Mouse (Mus musculus): Measurements from ENCODE around the gene Olfr1368.
"Not testable (repeated sequence)": the region's sequence is repeated elsewhere in the genome, so short reads cannot be mapped to it uniquely, and the experiment has no call there.

The Olfr1368 gene

GRCm38 (mm10) chr13:21167910-21168300, 22.2 kb upstream of the Olfr1368 start:
- DNase-seq (ENCODE audit: low read depth, low spot score): peak; percentile 70

DNA sequence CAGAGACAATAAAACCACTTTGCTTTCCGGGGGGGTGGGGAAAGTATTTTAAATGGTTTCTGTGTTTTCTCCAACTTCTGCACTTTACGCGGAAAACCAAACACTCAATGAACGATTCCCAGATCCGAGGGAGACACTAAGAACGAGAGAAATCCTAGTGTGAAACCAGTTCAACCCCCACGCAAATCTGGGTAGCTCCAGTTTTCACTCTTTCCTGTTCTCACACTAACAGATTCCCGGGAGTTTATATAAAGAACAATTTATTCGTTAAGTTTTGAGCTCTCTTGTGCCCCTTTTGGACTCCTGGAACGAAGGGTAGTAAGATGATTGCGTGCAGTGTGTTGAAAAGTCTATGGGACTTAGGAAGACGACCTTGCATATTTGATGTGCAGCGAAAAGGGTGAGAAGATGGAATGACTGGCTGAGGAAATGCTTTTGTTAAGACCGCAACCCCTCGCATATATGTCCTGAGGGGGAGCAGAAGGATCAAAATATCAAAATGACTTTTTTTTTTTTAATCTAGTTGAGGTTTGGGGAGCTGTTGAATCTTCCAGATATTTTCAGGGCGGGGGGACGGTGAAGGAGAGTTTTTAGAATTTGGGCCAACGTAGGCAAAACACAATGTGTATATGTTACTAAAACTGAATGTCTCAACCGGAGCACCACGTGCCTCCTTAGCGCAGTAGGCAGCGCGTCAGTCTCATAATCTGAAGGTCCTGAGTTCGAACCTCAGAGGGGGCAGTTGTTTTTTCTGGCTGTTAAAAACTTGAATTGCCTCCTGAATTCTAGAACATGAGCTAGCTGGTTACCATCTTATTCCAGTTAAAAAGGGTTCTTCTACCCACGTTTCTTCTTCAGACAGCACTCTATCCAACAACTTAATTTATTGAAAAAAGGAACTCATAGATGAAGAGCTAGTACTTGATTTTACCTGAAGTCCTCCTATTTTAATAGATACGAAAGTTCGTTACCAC, 21.6 kb upstream of the Olfr1368 start:
- peak; percentile 89 for DNase-seq (ENCODE audit: low read depth, low spot score)

GRCm38 (mm10) chr13:21162591-21162990, 16.9 kb upstream of the Olfr1368 start:
- DNase-seq (ENCODE audit: low read depth, low spot score): no peak

GRCm38 (mm10) chr13:21161591-21161990, 15.9 kb upstream of the Olfr1368 start:
- DNase-seq (ENCODE audit: low read depth, low spot score): no peak

DNA sequence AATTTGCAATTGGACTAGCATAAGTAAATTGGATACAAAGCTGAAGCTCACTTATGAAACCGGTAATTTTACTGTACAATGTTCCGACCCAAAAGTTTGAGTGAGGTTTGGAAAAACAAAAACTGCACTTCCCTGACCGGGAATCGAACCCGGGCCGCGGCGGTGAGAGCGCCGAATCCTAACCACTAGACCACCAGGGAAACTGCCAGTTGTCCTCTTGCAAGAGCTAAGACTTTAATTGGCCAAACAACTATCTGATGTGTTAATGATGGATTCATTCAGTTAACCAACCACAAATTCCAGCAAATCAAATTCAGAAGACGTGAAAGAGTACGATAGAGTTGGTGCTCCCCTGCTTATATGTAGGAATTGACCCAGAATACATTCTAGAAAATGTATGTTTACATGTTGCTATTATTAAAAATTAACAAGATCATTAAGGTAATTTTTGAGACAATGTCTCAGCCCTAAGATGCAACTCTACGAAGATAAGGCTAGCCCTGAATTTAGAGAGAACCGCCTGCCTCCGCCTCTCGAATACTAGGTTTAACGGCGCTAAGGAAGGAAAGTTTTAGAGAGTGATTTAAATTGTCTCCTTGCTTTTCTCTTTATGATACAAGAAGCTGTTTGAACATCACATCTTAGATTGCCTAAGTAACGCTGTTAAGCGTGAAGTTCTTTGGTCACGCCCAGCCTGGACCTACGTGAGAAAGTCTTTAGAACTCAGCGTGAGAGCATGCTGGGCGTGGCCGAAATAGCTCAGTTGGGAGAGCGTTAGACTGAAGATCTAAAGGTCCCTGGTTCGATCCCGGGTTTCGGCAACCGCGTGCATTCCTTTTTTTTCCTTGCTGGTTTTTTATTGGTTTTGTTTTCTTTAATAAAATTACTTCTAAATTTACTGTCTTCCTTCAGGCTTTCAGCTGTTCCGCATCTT, 15.3 kb upstream of the Olfr1368 start:
- DNase-seq (ENCODE audit: low read depth, low spot score): peak; percentile 95

- peak; percentile 34 for DNase-seq (ENCODE audit: low read depth, low spot score)
Measured at GRCm38 (mm10) chr13:21160041-21160511, 14.4 kb upstream of the Olfr1368 start.

DNA sequence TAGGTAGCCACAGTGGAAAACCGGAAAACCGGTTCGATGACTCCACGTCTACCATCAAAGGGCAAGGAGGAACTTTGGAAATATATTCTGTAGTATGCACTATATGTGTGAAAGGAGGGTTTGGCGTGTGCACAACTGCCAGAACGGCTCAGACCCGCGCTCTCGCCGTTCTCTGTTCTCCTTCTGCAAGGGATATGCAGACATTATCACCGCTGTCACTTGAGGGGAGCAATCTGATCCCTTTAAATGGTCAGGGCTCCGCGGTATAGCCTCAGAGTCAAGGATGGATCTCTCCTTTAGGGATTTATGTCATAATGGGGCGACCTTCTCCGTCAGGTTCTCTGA, 13.8 kb upstream of the Olfr1368 start:
- peak; percentile 50 for DNase-seq (ENCODE audit: low read depth, low spot score)

GRCm38 (mm10) chr13:21158785-21159474, 13.3 kb upstream of the Olfr1368 start:
- peak; percentile 93 for DNase-seq (ENCODE audit: low read depth, low spot score)

DNA sequence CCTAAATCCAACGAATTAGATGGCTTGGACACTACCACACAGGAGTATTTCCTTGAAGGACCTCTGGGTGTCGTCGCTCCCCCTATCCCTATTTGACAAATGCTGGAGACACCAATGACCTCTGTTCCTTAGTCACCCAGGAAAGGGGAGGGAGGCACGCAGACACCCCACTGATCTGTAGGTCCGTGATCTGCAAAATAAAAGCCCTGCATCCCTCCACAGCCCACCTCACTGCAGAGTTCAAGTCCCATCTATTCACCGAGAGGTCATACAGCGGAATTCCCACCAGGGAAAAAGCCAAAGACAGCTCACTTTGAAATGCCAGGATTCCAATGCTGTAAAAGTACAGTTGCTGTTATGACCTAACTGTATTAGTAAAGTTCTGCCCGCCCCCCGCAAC, 12.4 kb upstream of the Olfr1368 start:
- no peak for DNase-seq (ENCODE audit: low read depth, low spot score)

DNA sequence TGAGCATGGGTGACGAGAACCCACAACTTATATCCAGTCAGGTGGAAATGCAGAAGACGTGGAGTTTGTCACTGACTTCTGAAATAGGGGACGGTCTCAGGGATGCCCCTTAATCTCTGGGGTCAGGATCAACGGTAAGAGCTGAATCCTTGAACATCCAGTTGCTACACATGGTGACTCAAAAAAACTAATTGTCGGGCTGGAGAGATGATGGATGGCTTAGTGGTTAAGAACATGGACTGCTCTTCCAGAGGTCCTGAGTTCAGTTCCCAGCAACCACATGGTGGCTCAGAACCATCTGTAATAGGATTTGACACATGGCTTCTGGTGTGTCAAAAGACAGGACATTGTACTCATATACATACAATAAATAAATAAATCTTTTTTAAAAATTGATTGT, 10.2 kb upstream of the Olfr1368 start:
- DNase-seq (ENCODE audit: low read depth, low spot score): no peak

GRCm38 (mm10) chr13:21142421-21142820, 3.2 kb downstream of the Olfr1368 start:
- DNase-seq (ENCODE audit: low read depth, low spot score): no peak

DNA sequence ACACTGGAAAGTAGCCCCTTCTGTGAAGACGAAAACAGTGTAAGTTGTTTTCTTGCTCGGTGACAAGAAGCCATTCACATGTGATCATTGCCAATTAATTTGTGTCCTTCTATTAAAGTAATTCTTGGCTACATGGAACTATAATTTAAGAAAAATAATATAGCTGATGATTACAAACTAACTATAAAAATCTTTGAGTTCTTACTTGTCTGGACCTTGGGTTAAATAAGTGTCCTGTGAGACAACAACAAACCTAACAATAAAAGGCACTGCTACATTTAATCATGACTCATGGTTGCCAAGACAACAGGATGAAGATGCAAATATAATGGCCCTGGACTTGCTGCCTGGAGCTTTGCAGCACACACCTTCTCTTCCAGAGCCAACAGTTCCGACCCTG, 16.3 kb downstream of the Olfr1368 start, which contains the start of gene Olfr263:
Gene Olfr263, plus strand, starts transcription at position 301 of the 400 bp plus-strand sequence.
- not testable (repeated sequence) for DNase-seq (ENCODE audit: low read depth, low spot score)

DNA sequence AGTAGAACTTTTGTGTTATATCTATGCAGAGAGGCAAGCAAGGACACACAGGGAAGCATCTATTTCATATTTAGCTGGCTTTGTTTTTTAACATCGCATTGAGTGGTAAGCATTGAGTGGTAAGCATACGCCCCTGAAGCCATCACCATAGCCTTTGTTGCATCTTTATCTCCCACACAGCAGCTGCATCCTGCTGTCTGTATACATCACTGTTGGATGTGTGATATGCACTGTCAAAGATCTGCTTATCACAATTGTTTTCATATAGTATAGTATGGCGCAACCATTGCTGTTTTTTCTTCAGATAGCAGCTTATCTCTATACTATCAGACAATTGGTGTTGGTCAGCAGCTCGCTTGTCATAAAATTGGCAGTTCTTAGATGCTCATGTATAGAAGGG, 31.5 kb downstream of the Olfr1368 start:
- no peak for DNase-seq (ENCODE audit: low read depth, low spot score)

DNA sequence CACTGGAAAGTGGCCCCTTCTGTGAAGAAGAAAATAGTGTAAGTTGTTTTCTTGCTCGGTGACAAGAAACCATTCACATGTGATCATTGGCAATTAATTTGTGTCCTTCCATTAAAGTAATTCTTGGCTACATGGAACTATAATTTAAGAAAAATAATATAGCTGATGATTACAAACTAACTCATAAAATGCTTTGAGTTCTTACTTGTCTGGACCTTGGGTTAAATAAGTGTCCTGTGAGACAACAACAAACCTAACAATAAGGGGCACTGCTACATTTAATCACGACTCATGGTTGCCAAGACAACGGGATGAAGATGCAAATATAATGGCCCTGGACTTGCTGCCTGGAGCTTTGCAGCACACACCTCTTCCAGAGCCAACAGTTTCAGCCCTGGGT, 34.5 kb downstream of the Olfr1368 start, which contains the start of gene Olfr1369-ps1:
Gene Olfr1369-ps1, plus strand, starts transcription at position 301 of the 400 bp plus-strand sequence.
- DNase-seq (ENCODE audit: low read depth, low spot score): not testable (repeated sequence)

DNA sequence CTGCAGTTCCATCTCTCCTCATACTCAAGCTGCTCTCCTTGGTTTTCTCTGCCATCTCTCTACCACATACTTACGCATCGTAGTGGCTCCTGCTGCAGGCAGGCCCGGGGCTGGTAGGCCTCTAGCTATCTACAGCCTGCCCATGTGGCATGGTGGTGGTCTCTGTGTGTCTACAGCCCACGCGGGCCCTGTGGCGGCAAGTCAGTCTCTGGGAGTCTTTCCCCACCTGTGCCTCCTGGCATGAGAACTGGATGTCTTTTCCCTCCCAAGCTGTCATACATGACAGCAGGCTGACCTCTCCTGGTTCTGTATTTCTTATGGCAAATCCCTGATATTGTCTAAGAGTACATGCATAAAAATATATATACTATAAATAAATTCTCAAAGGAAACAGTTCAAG, 35.2 kb downstream of the Olfr1368 start:
- no peak for DNase-seq (ENCODE audit: low read depth, low spot score)

- DNase-seq (ENCODE audit: low read depth, low spot score): no peak
Measured at GRCm38 (mm10) chr13:21109759-21110158, 35.9 kb downstream of the Olfr1368 start.

Measured in CD4-positive, CD25-positive, alpha-beta regulatory T cell, adult 2 months (primary cell).